Comparison of ENCODE assay signal across 12 mouse cellular contexts in genomic region chr2:159080784-159081544, GRCm38 (mm10).
A peak's percentile ranks its signal among the peaks of the same experiment; 100 is the strongest.
DNase-seq lines count a peak whose midpoint lies in the region; ATAC-seq lines count a peak whose summit lies in the region.
"Had no signal": no experiment of that assay in that cellular context is flagged by ENCODE, and none has a peak within 500 bp of the region (broad histone marks: within the 10 kb centered on the region; RNA-seq: fewer than 3 reads in every experiment).

No protein-coding gene starts in this region.

- no peaks in the 10 kb centered on the region for H3K9me3 ChIP-seq in hindbrain, embryonic 15.5 days
- no peaks in the 10 kb centered on the region for H3K9me3 ChIP-seq in hindbrain, embryonic 12.5 days (replicated peaks)
- no peaks in the 10 kb centered on the region for H3K9me3 ChIP-seq in forebrain, embryonic 14.5 days (replicated peaks; ENCODE audit: control insufficient read depth, low read length)
- H3K9me3 ChIP-seq: heart, embryonic 12.5 days; intestine, embryonic 15.5 days had no signal

- H3K36me3 ChIP-seq in hindbrain, embryonic 15.5 days, result no peaks in the 10 kb centered on the region
- no peaks in the 10 kb centered on the region for H3K36me3 ChIP-seq in hindbrain, embryonic 12.5 days
- no peaks in the 10 kb centered on the region for H3K36me3 ChIP-seq in forebrain, embryonic 14.5 days (ENCODE audit: control insufficient read depth, insufficient read depth, low read length)
- H3K36me3 ChIP-seq: heart, embryonic 12.5 days; intestine, embryonic 15.5 days had no signal

- no peak overlapping the region for H3K27ac ChIP-seq in hindbrain, embryonic 15.5 days (replicated peaks)
- no peak overlapping the region for H3K27ac ChIP-seq in hindbrain, embryonic 12.5 days
- peak overlapping the region; percentile 6; the same call in 1 of the 2 replicates for H3K27ac ChIP-seq in forebrain, embryonic 14.5 days (ENCODE audit: low read depth, low read length)
- H3K27ac ChIP-seq: intestine, embryonic 15.5 days; stomach, postnatal 0 days had no signal

- H3K4me2 ChIP-seq in hindbrain, embryonic 15.5 days, result peak overlapping the region; percentile 8; the same call in 1 of the 2 replicates
- H3K4me2 ChIP-seq in hindbrain, embryonic 12.5 days (replicated peaks), result no peak overlapping the region
- H3K4me2 ChIP-seq in forebrain, embryonic 14.5 days (ENCODE audit: low read length), result 0 out of 2 replicates have a peak overlapping the region, but pooled peaks have one; percentile 4
- H3K4me2 ChIP-seq: heart, embryonic 12.5 days; intestine, embryonic 15.5 days had no signal

- DNase-seq in Muller cell, postnatal 12 days (ENCODE audit: inconsistent ontology term), result peak; percentile 37
- peak; percentile 74 for DNase-seq in forebrain, embryonic 14.5 days (ENCODE audit: low spot score)
- DNase-seq in layer of hippocampus, postnatal 14 days (ENCODE audit: low spot score in 2 of 2), result peak; percentile 34 to 61
- no peak for DNase-seq in adrenal gland, adult 2 months
- DNase-seq in spleen, postnatal 36 days (ENCODE audit: low spot score in 2 of 2), result no peak
- DNase-seq in urinary bladder, adult 2 months (ENCODE audit: low spot score), result no peak
- DNase-seq: liver, postnatal 0 days had no signal

- no peaks in the 10 kb centered on the region for H3K4me1 ChIP-seq in hindbrain, embryonic 15.5 days (replicated peaks)
- no peaks in the 10 kb centered on the region for H3K4me1 ChIP-seq in hindbrain, embryonic 12.5 days
- no peaks in the 10 kb centered on the region for H3K4me1 ChIP-seq in forebrain, embryonic 14.5 days (ENCODE audit: control insufficient read depth, insufficient read depth, low read length)
- H3K4me1 ChIP-seq: heart, embryonic 12.5 days; intestine, embryonic 15.5 days had no signal

- ATAC-seq in hindbrain, embryonic 15.5 days (ENCODE audit: low FRiP score, low read depth), result 0 out of 2 replicates have a peak, but pooled peaks have one; percentile 27
- ATAC-seq in hindbrain, embryonic 12.5 days (ENCODE audit: low FRiP score), result no peak
- ATAC-seq in forebrain, embryonic 14.5 days, result peak; percentile 84
- ATAC-seq: intestine, embryonic 15.5 days; liver, postnatal 0 days had no signal

- H3K9ac ChIP-seq in hindbrain, embryonic 15.5 days, result no peak overlapping the region
- H3K9ac ChIP-seq in hindbrain, embryonic 12.5 days, result no peak overlapping the region
- peak overlapping the region; percentile 29; the same call in 1 of the 2 replicates for H3K9ac ChIP-seq in forebrain, embryonic 14.5 days (ENCODE audit: low read length)
- H3K9ac ChIP-seq: heart, embryonic 12.5 days; intestine, embryonic 15.5 days; liver, postnatal 0 days had no signal

- H3K27me3 ChIP-seq in hindbrain, embryonic 15.5 days, result peaks cover 27% of the 10 kb centered on the region
- H3K27me3 ChIP-seq in hindbrain, embryonic 12.5 days, result peaks cover 14% of the 10 kb centered on the region
- no peaks in the 10 kb centered on the region for H3K27me3 ChIP-seq in forebrain, embryonic 14.5 days (replicated peaks; ENCODE audit: control insufficient read depth, insufficient read depth, low read length)
- H3K27me3 ChIP-seq: heart, embryonic 12.5 days; intestine, embryonic 15.5 days had no signal

- WGBS in hindbrain, embryonic 15.5 days, result 63% methylated on average over 19 of the region's 19 CpGs
- 74% methylated on average over 19 of the region's 19 CpGs for WGBS in hindbrain, embryonic 12.5 days
- 46% methylated on average over 19 of the region's 19 CpGs for WGBS in forebrain, embryonic 14.5 days

- H3K4me3 ChIP-seq in hindbrain, embryonic 15.5 days, result no peak overlapping the region
- H3K4me3 ChIP-seq in hindbrain, embryonic 12.5 days, result no peak overlapping the region
- H3K4me3 ChIP-seq in forebrain, embryonic 14.5 days (ENCODE audit: low read depth, low read length), result no peak overlapping the region
- H3K4me3 ChIP-seq: heart, embryonic 12.5 days; intestine, embryonic 15.5 days had no signal

Comparison
In these comparisons a context has a peak if more than half of its experiments do, and no peak if none do; other contexts are left out.
1. DNase-seq: peak in Muller cell, postnatal 12 days (single experiment), forebrain, embryonic 14.5 days (single experiment) and layer of hippocampus, postnatal 14 days (2 of 2); none in adrenal gland, adult 2 months (single experiment), spleen, postnatal 36 days (0 of 2) and urinary bladder, adult 2 months (single experiment).